Comparison of ENCODE assay signal across 17 mouse cellular contexts in genomic region chr7:94697214-94697613, GRCm38 (mm10).
DNase-seq lines count a peak whose midpoint lies in the region; ATAC-seq and TF ChIP-seq lines count a peak whose summit lies in the region.
"Had no signal": no experiment of that assay in that cellular context is flagged by ENCODE, and none has a peak within 500 bp of the region (broad histone marks: within the 10 kb centered on the region; RNA-seq: fewer than 3 reads in every experiment).

No protein-coding gene starts in this region.

- no peak for TF ChIP-seq POLR2A in brain, embryonic 14.5 days (IDR thresholded peaks at IDR 0.05; ENCODE audit: borderline replicate concordance, extremely low read depth, insufficient read depth, insufficient read length, poor library complexity, severe bottlenecking)

- DNase-seq in hindbrain, embryonic 10.5 days (ENCODE audit: low spot score), result no peak
- DNase-seq in midbrain, embryonic 14.5 days, result peak; percentile 64
- DNase-seq in brain, embryonic 14.5 days (ENCODE audit: low read depth), result peak; percentile 61
- peak; percentile 59 for DNase-seq in retina, embryonic 14.5 days (ENCODE audit: low spot score)
- DNase-seq in heart, adult 8-10 months (ENCODE audit: low spot score), result no peak
- DNase-seq: adrenal gland, postnatal 10 days; cerebellum, adult 11-12 months; cerebellum, adult 9-10 months; cerebellum, postnatal 25 days; gastrocnemius, postnatal 14 days; heart, adult 2 months had no signal

- peak; percentile 91 for ATAC-seq in hindbrain, embryonic 12.5 days (ENCODE audit: low FRiP score)
- ATAC-seq in midbrain, embryonic 14.5 days (ENCODE audit: low FRiP score, low TSS enrichment), result peak; percentile 58; the same call in 1 of the 2 replicates
- ATAC-seq in midbrain, embryonic 16.5 days, result no peak
- ATAC-seq: forebrain, embryonic 15.5 days had no signal

- no peak overlapping the region for H3K4me2 ChIP-seq in hindbrain, embryonic 12.5 days (replicated peaks)
- H3K4me2 ChIP-seq in midbrain, embryonic 14.5 days (ENCODE audit: low read length), result no peak overlapping the region
- no peak overlapping the region for H3K4me2 ChIP-seq in midbrain, embryonic 16.5 days (ENCODE audit: low read length)
- H3K4me2 ChIP-seq: embryonic facial prominence, embryonic 12.5 days; forebrain, embryonic 15.5 days; heart, embryonic 12.5 days; hindbrain, embryonic 15.5 days had no signal

- H3K9me3 ChIP-seq in hindbrain, embryonic 12.5 days (replicated peaks), result no peaks in the 10 kb centered on the region
- no peaks in the 10 kb centered on the region for H3K9me3 ChIP-seq in hindbrain, embryonic 10.5 days
- no peaks in the 10 kb centered on the region for H3K9me3 ChIP-seq in midbrain, embryonic 14.5 days (ENCODE audit: control insufficient read depth, low read length)
- H3K9me3 ChIP-seq in midbrain, embryonic 16.5 days (replicated peaks; ENCODE audit: control insufficient read depth, low read length, poor library complexity, severe bottlenecking), result no peaks in the 10 kb centered on the region
- H3K9me3 ChIP-seq: embryonic facial prominence, embryonic 12.5 days; forebrain, embryonic 15.5 days; heart, embryonic 12.5 days; hindbrain, embryonic 15.5 days had no signal

- TF ChIP-seq CTCF in brain, embryonic 14.5 days (IDR thresholded peaks at IDR 0.05; ENCODE audit: borderline replicate concordance, extremely low read depth, insufficient read depth, insufficient read length), result no peak

- no peaks in the 10 kb centered on the region for H3K27me3 ChIP-seq in hindbrain, embryonic 12.5 days
- no peaks in the 10 kb centered on the region for H3K27me3 ChIP-seq in hindbrain, embryonic 10.5 days (ENCODE audit: insufficient read depth, poor library complexity, severe bottlenecking)
- no peaks in the 10 kb centered on the region for H3K27me3 ChIP-seq in midbrain, embryonic 14.5 days (ENCODE audit: control insufficient read depth, insufficient read depth, low read length)
- no peaks in the 10 kb centered on the region for H3K27me3 ChIP-seq in midbrain, embryonic 16.5 days (ENCODE audit: control insufficient read depth, insufficient read depth, low read depth, low read length)
- H3K27me3 ChIP-seq: embryonic facial prominence, embryonic 12.5 days; forebrain, embryonic 15.5 days; heart, embryonic 12.5 days; hindbrain, embryonic 15.5 days had no signal

- no peaks in the 10 kb centered on the region for H3K4me1 ChIP-seq in hindbrain, embryonic 12.5 days
- no peaks in the 10 kb centered on the region for H3K4me1 ChIP-seq in hindbrain, embryonic 10.5 days (replicated peaks)
- no peaks in the 10 kb centered on the region for H3K4me1 ChIP-seq in midbrain, embryonic 14.5 days (ENCODE audit: control insufficient read depth, insufficient read depth, low read length)
- no peaks in the 10 kb centered on the region for H3K4me1 ChIP-seq in midbrain, embryonic 16.5 days (ENCODE audit: control insufficient read depth, insufficient read depth, low read length)
- H3K4me1 ChIP-seq: embryonic facial prominence, embryonic 12.5 days; forebrain, embryonic 15.5 days; heart, embryonic 12.5 days; hindbrain, embryonic 15.5 days had no signal

- no peak overlapping the region for H3K27ac ChIP-seq in hindbrain, embryonic 12.5 days
- H3K27ac ChIP-seq in hindbrain, embryonic 10.5 days, result no peak overlapping the region
- H3K27ac ChIP-seq in midbrain, embryonic 14.5 days (replicated peaks; ENCODE audit: low read depth, low read length), result no peak overlapping the region
- H3K27ac ChIP-seq in midbrain, embryonic 16.5 days (ENCODE audit: low read length), result no peak overlapping the region
- H3K27ac ChIP-seq: embryonic facial prominence, embryonic 12.5 days; forebrain, embryonic 15.5 days; heart, adult 2 months; hindbrain, embryonic 15.5 days had no signal

- no peak overlapping the region for H3K4me3 ChIP-seq in hindbrain, embryonic 12.5 days
- no peak overlapping the region for H3K4me3 ChIP-seq in hindbrain, embryonic 10.5 days
- H3K4me3 ChIP-seq in midbrain, embryonic 14.5 days (replicated peaks; ENCODE audit: low read depth, low read length), result no peak overlapping the region
- H3K4me3 ChIP-seq in midbrain, embryonic 16.5 days (ENCODE audit: low read depth, low read length), result no peak overlapping the region
- H3K4me3 ChIP-seq: embryonic facial prominence, embryonic 12.5 days; forebrain, embryonic 15.5 days; heart, adult 2 months; heart, embryonic 12.5 days; hindbrain, embryonic 15.5 days had no signal

- H3K9ac ChIP-seq in hindbrain, embryonic 12.5 days, result no peak overlapping the region
- H3K9ac ChIP-seq in midbrain, embryonic 14.5 days (replicated peaks; ENCODE audit: low read length), result no peak overlapping the region
- H3K9ac ChIP-seq in midbrain, embryonic 16.5 days (ENCODE audit: low read depth, low read length), result no peak overlapping the region
- H3K9ac ChIP-seq: embryonic facial prominence, embryonic 12.5 days; forebrain, embryonic 15.5 days; heart, embryonic 12.5 days; hindbrain, embryonic 15.5 days had no signal

- H3K36me3 ChIP-seq in hindbrain, embryonic 12.5 days, result no peaks in the 10 kb centered on the region
- H3K36me3 ChIP-seq in hindbrain, embryonic 10.5 days, result no peaks in the 10 kb centered on the region
- no peaks in the 10 kb centered on the region for H3K36me3 ChIP-seq in midbrain, embryonic 14.5 days (ENCODE audit: control insufficient read depth, insufficient read depth, low read length)
- H3K36me3 ChIP-seq in midbrain, embryonic 16.5 days (ENCODE audit: control insufficient read depth, insufficient read depth, low read length), result no peaks in the 10 kb centered on the region
- H3K36me3 ChIP-seq: embryonic facial prominence, embryonic 12.5 days; forebrain, embryonic 15.5 days; heart, embryonic 12.5 days; hindbrain, embryonic 15.5 days had no signal

- WGBS in hindbrain, embryonic 12.5 days, result 82% methylated on average over 4 of the region's 4 CpGs
- WGBS in hindbrain, embryonic 10.5 days, result 92% methylated on average over 4 of the region's 4 CpGs
- WGBS in midbrain, embryonic 14.5 days, result 70% methylated on average over 4 of the region's 4 CpGs
- 75% methylated on average over 4 of the region's 4 CpGs for WGBS in midbrain, embryonic 16.5 days

Comparison
In these comparisons a context has a peak if more than half of its experiments do, and no peak if none do; other contexts are left out.
1. DNase-seq: peak in midbrain, embryonic 14.5 days (single experiment), brain, embryonic 14.5 days (single experiment) and retina, embryonic 14.5 days (single experiment); none in hindbrain, embryonic 10.5 days (single experiment) and heart, adult 8-10 months (single experiment).